Mouse (Mus musculus): Measurements from ENCODE around the gene Ccdc51.
A peak's percentile ranks its signal among the peaks of the same experiment; 100 is the strongest.

Ccdc51 gene

GRCm38 (mm10) chr9:109082124-109082800 lies at the start of gene Ccdc51, which contains the start of gene Tma7:
Gene Ccdc51 (plus strand): TSS chr9:109082493.
Gene Tma7 (minus strand): TSS chr9:109082587.
- DNase-seq (ENCODE audit: extremely low read depth, insufficient read length, low spot score): peak; percentile 85

DNA sequence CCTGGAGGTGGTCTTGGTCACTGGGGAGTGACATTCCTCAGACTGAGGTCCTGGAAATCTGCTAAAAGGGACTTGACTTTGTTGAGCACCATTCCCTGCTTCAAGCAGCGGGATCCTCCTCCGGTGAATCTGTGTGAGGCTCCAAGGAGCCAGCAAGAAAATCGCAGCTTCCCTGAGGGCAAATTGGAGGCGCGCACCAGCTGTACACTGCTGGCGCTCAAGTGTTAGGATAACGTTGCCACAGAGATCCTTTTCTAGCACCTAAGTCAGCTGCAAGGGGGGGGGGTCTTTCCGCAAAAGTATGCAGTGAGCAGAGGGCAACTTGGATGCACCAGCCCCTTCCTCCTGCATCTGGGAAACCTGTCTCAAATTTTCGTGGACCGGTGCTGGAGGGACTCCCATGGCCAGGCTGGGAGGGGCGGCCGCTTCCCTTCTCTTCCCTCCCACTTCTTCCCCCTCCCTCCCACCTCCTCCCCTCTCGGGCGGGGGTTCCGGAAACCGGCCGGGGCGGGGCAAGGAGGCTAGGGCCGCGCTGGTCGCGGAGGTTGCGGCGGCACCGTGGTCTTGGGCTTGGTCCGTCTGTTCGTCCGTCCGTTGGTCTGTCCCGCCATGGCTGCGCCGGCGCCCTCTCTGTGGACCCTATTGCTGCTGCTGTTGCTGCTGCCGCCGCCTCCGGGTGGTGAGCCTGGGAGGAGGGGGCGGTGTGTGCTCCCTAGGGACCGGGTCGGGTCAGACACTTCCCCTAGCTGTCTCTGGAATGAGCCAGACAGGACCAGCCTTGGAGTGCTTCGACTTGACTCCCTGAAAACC lies 44.0 kb upstream of the Ccdc51 start, which contains the start of gene Shisa5:
TSS of gene Shisa5 (plus strand) at position 480 of the 810 bp plus-strand sequence.
- DNase-seq (ENCODE audit: extremely low read depth, insufficient read length, low spot score): peak; percentile 84

DNA sequence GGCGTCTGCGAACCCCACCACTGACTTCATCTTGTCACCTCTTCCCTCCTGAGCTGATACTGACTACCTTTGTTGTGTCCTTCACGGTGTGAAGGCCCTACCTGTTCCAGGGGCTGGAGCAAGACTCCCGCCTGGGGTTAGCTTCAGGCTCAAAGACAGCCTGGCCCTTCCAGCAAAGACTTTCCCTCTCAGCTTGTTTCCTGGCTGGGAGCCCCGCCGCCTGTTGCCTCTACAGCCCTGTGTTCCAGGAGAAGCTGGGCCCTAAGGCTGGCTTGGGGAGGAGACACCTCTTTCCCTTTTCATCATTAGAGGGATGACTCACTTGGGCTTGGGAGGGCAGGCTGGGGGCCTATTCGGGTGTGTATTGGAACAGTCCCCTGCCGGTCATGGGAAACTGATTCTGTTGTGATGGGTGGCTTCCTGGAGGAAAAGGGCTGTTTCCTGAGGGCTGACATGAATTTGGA lies 43.4 kb upstream of the Ccdc51 start:
- no peak for DNase-seq (ENCODE audit: extremely low read depth, insufficient read length, low spot score)

DNA sequence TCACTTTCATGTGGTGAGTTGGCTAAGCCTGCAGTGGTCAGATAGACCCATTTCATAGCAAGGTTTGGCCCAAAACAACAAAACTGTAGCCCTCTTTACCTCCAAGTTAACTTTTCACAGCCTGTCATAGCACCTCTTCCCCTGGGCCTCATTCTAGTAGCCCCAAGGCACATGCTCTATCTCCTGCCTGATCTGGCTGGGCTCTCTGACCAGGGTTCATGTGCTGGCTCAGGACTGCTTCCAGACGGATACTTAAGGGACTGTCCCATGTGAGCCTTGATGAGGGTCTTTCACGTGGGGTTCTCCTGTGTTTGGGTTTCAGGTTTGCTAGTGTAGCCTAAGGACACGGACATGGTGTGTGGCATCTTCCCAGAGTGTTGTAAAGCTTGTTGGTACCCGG lies 42.6 kb upstream of the Ccdc51 start:
- no peak for DNase-seq (ENCODE audit: extremely low read depth, insufficient read length, low spot score)

- no peak for DNase-seq (ENCODE audit: extremely low read depth, insufficient read length, low spot score)
Measured at GRCm38 (mm10) chr9:109040216-109040615, 42.1 kb upstream of the Ccdc51 start.

- no peak for DNase-seq (ENCODE audit: extremely low read depth, insufficient read length, low spot score)
Measured at GRCm38 (mm10) chr9:109040906-109041305, 41.4 kb upstream of the Ccdc51 start.

DNA sequence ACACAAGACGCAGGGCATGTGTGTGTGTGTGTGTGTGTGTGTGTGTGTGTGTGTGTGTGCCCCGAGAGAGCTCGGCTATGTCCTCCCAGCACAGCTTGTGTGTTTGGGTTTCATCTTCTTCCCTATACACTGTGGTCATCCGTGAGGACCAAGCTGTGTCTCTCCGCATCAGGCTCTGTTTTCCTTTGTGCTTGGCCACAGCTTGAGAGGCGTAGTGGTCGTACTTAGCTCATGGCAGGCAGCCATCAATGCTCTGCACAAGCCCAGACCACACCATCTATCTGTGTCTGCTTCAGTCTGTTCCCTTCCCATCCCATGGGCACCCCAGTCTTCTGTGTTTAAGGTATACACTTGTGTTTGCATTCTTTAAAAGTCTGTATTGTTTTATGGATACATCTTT lies 40.9 kb upstream of the Ccdc51 start:
- no peak for DNase-seq (ENCODE audit: extremely low read depth, insufficient read length, low spot score)

DNA sequence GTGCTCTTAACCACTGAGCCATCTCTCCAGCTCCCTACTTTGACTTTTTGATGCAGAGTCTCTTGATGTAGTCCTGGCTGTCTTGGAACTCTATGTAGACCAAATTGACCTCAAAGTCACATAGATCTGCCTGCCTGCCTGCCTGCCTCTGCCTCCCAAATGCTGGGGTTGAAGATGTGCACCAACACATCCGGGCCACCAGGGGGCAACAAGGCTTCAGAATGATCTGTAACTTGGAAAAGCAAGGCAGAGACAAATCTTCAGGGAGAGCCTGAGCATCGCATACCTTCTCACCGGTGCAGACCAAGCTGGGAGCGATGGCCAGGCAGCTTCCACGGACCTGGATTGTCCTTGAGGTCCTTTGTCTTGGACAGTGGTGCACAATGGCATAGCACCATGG lies 36.0 kb upstream of the Ccdc51 start:
- peak; percentile 49 for DNase-seq (ENCODE audit: extremely low read depth, insufficient read length, low spot score)

GRCm38 (mm10) chr9:109049316-109049715 lies 33.0 kb upstream of the Ccdc51 start:
- no peak for DNase-seq (ENCODE audit: extremely low read depth, insufficient read length, low spot score)

GRCm38 (mm10) chr9:109049996-109050673 lies 32.2 kb upstream of the Ccdc51 start:
- no peak for DNase-seq (ENCODE audit: extremely low read depth, insufficient read length, low spot score)

- no peak for DNase-seq (ENCODE audit: extremely low read depth, insufficient read length, low spot score)
Measured at GRCm38 (mm10) chr9:109050674-109050997, 31.7 kb upstream of the Ccdc51 start.

- DNase-seq (ENCODE audit: extremely low read depth, insufficient read length, low spot score): no peak
Measured at GRCm38 (mm10) chr9:109051011-109051501, 31.2 kb upstream of the Ccdc51 start.

GRCm38 (mm10) chr9:109051651-109052489 lies 30.4 kb upstream of the Ccdc51 start:
- DNase-seq (ENCODE audit: extremely low read depth, insufficient read length, low spot score): no peak

- DNase-seq (ENCODE audit: extremely low read depth, insufficient read length, low spot score): no peak
Measured at GRCm38 (mm10) chr9:109052490-109053260, 29.6 kb upstream of the Ccdc51 start.

DNA sequence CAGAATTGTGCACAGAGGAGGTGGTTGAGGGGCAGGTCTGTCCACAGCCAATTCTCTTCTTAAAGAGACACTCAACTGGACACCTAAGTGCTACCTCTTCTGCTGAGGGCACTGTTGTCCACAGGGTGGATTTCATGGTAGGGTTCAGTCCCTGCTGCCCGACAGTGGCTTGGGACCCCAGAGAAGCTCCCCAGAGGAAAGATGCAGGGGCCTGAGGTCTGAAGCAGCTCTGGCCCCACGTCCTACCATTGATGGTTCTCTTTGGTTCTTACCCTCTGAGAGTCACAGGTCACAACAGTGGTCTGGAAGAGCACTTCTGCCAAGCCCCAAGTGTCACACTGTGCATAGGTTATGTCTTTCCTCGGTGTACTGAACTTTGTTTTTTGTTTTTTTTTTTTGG lies 28.9 kb upstream of the Ccdc51 start:
- no peak for DNase-seq (ENCODE audit: extremely low read depth, insufficient read length, low spot score)

DNA sequence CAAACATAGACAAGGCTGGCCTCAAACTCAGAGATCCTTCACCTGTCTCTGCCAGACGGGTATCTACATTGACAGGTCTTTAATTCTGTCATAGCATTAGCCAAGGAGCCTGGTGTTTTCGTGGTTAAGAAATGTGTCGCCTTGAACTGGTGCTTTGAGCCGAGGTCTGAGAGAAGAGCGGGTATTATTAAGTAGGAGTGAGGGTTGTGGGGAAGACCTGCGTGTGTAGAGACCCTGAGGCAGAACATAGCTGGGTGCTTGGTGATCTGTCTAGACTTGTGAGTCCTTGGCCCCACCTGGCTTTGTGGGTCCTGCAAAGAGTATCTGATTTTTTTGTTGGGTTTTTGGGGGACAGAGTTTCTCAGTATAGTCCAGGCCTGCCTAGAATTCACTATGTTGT lies 28.4 kb upstream of the Ccdc51 start:
- no peak for DNase-seq (ENCODE audit: extremely low read depth, insufficient read length, low spot score)

GRCm38 (mm10) chr9:109054712-109055111 lies 27.6 kb upstream of the Ccdc51 start:
- DNase-seq (ENCODE audit: extremely low read depth, insufficient read length, low spot score): peak; percentile 34

GRCm38 (mm10) chr9:109055271-109056030 lies 26.8 kb upstream of the Ccdc51 start:
- no peak for DNase-seq (ENCODE audit: extremely low read depth, insufficient read length, low spot score)
